Mouse (Mus musculus) embryonic facial prominence, embryonic 13.5 days (tissue): ENCODE data around the gene Per1. TPM values are rescaled to one million over a fixed set of nuclear protein-coding genes. Genes with fewer than 3 reads are reported as not detected.

Experiments
- ATAC-seq: fragments of 200-750 bp; cut with Nextera tagmentation; 2 replicates; pipeline ENCODE4 v1.8.0; 2017; ENCODE audit warnings: low read depth; ENCODE audit not compliant: insufficient number of reproducible peaks, insufficient read depth, low FRiP score, low TSS enrichment
- H3K27ac ChIP-seq: fragments of 300-500 bp; sonication (generic); 2 replicates; pipeline ENCODE4 v1.5.1; 2015; ENCODE audit warnings: moderate library complexity, mild to moderate bottlenecking, inconsistent platforms
- H3K27me3 ChIP-seq: fragments of 300-500 bp; sonication (generic); 2 replicates; pipeline ENCODE4 v1.6.1; 2015; ENCODE audit warnings: mild to moderate bottlenecking, inconsistent platforms
- H3K36me3 ChIP-seq: fragments of 300-500 bp; sonication (generic); 2 replicates; pipeline ENCODE4 v1.6.1; 2015; ENCODE audit warnings: mild to moderate bottlenecking, inconsistent platforms
- H3K4me1 ChIP-seq: fragments of 300-500 bp; sonication (generic); 2 replicates; pipeline ENCODE4 v1.6.1; 2015; ENCODE audit warnings: inconsistent platforms
- H3K4me2 ChIP-seq: fragments of 300-500 bp; sonication (generic); 2 replicates; pipeline ENCODE4 v1.6.1; 2015; ENCODE audit warnings: moderate library complexity, mild to moderate bottlenecking, inconsistent platforms
- H3K4me3 ChIP-seq: fragments of 300-500 bp; sonication (generic); 2 replicates; pipeline ENCODE4 v1.5.1; 2015; ENCODE audit warnings: mild to moderate bottlenecking, inconsistent platforms
- H3K9ac ChIP-seq: fragments of 300-500 bp; sonication (generic); 2 replicates; pipeline ENCODE4 v1.6.1; 2015; ENCODE audit warnings: mild to moderate bottlenecking, inconsistent platforms
- H3K9me3 ChIP-seq: fragments of 300-500 bp; sonication (generic); 2 replicates; pipeline ENCODE4 v1.6.1; 2016; ENCODE audit warnings: inconsistent platforms
- WGBS: fragments of 180-500 bp; shearing (Covaris S2); methylation state at CpG from one replicate; pipeline ENCODE4 v1.1.7; 2015; ENCODE audit warnings: mixed read lengths; 5-methylcytosine and 5-hydroxymethylcytosine counted together
- polyA plus RNA-seq: library from polyadenylated mRNA; unstranded; fragments of >200 nt; fragmentation: Nextera tagmentation; extraction: Ambion mirVana; gene quantifications from 2 replicates; pipeline ENCODE4 v1.2.1, GENCODE M21; 2015

The Per1 gene
- polyA plus RNA-seq, 1 experiment from 2014 or later: 11.5 TPM

DNA sequence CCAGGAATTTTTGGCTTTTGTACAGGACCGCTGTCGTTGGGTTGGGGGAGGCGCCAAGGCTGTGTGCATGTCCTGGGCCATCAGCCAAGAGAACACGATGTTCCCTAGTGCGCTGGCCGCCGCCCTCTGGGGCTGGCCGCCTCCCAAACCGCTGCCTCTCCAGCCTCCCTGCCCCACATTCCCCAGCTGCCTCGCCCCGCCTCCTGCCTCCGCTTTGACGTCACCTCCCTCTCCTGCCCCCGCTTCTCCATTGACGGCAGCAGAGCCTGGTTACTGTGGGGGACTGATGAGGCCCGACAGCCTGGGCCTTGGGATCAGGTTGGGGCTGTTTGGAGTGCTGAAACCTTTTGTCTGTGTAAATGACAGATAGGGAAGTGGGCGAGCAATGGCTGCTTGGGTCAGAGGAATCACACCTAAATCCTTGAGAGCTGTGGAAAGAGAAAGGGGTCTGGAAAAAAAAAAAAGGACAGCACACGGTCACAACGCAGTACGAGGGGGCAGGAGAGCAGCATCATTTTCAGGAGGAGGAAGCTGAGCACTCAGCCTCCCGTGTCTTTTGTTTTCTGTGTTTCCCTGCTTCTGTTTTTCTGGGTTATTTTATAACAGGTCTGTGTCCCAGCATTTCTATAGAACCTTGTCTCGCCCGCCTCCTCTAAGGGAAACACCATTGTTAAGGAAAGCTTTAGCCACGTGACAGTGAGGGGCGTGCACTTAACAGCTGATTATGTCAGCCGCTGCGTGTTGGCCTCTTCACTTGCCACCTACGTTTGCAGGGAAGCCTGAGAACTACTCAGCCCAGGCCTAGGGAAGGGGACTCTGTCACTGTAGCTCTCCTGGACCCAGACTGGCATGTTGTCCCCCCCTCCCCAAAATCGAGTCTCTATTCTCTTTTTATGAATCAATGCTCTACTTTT is 2.2 kb downstream of the Per1 start:
- WGBS: 3% methylated on average over 29 of the region's 29 CpGs
- peaks cover 26% of the 10 kb centered on the region for H3K36me3 ChIP-seq
- H3K9me3 ChIP-seq: no peaks in the 10 kb centered on the region
- peak overlapping the region; percentile 67 for H3K4me3 ChIP-seq
- ATAC-seq: peak; percentile 63
- H3K27me3 ChIP-seq: no peaks in the 10 kb centered on the region
- H3K4me2 ChIP-seq: peak overlapping the region; percentile 98
- peak overlapping the region; percentile 94 for H3K27ac ChIP-seq
- H3K4me1 ChIP-seq: peaks cover 54% of the 10 kb centered on the region
- peak overlapping the region; percentile 78 for H3K9ac ChIP-seq

DNA sequence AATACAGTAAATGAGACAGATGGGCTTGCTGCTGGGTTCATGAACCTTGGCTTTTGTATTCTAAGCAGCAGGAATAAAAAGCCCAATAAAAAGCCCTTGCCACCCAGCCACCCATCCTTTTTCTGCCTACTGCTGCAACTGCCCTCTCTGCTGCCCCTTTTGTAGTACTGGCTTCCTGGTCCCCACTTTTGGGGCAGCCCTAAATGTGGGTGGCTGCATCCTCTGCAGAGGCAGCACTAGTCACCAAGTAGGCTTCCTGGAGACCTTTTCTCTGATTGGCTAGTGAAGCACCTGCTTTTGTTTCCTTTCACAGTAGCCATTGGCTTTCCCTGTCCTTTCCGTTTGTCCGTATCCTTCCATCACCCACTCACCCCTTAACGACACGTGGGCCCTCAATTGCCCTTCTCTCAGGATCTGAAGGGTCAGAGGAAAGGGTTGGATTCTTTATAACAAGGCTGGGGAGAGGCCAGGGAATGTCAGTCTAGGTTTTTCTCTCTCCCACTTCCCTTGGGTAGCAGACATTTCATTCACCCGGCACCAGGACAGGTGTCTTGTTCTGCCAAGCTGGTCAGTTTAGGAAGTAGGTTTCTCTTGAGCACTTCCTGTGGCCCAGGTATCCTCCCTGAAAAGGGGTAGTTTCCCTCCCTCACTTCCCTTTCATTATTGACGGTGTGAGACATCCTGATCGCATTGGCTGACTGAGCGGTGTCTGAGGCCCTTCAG is 3.2 kb downstream of the Per1 start:
- peak overlapping the region; percentile 78 for H3K9ac ChIP-seq
- WGBS: 25% methylated on average over 8 of the region's 8 CpGs
- H3K27me3 ChIP-seq: no peaks in the 10 kb centered on the region

DNA sequence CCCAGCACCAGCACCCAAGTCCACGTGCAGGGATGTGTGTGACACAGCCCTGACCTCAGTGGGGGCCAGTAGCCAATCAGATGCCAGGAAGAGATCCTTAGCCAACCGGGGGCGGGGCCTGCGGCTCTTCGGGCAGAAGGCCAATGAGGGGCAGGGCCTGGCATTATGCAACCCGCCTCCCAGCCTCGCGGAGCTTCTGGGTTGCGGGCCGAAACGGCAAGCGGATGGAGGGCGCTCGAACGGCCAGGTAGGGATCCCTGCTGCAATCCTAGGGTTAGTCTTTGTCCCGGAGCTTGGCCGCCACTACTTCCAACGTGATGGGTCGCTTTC is 3.7 kb downstream of the Per1 start:
- H3K36me3 ChIP-seq: peaks cover 33% of the 10 kb centered on the region
- H3K9me3 ChIP-seq: no peaks in the 10 kb centered on the region
- peak overlapping the region; percentile 94 for H3K27ac ChIP-seq
- H3K4me1 ChIP-seq: peaks cover 54% of the 10 kb centered on the region
- H3K4me2 ChIP-seq: peak overlapping the region; percentile 98
- ATAC-seq: no peak
- peak overlapping the region; percentile 58 for H3K4me3 ChIP-seq
- H3K9ac ChIP-seq: peak overlapping the region; percentile 78
- H3K27me3 ChIP-seq: no peaks in the 10 kb centered on the region
- under 1% methylated on average over 19 of the region's 19 CpGs for WGBS

More for the DNA sequence above, 3.2 kb downstream of the Per1 start:
- Histone ChIP-seq H3K4me3 (peak overlapping the region; percentile 58), H3K4me2 (peak overlapping the region; percentile 98), H3K36me3 (peaks cover 28% of the 10 kb centered on the region), H3K27ac (peak overlapping the region; percentile 94), H3K4me1 (peaks cover 54% of the 10 kb centered on the region), H3K9me3 (no peaks in the 10 kb centered on the region)
- ATAC-seq: no peak

DNA sequence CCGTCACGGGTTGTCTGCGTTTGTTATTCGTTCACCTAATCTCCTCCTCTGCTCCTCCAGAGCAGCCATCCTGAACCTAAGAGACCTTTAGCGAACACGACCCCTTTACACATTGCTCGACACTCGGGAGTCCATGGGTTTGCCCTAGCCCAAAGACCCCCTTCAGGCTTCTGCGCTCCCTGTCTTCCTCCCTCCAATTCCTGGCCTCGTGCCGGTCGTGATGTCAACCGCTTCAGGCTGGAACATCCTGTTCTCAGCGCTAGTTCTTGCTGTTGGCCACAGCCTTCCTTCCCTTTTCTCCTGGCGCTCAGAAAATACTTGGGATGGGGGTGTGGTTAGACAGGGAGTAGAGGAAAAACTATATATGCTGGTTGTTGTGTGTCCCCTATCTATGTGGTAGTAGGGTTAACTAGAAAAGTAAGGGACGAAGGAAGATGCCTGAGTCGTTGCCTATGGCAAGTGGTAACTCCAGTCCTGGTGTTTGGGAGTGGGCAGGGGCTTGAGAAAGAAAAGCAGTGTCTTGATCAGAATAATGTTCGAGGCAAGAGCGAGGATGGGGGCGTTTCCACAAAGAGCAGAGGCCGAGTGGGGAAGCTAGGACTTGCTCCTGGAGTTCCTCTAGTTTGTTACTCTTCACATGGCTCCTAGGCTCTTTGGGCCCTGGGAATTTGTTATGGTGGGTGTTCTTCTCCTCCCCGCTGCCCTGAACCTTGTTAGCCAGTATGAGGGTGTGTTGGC is 4.3 kb downstream of the Per1 start:
- ATAC-seq: no peak
- Histone ChIP-seq H3K9me3 (no peaks in the 10 kb centered on the region), H3K4me1 (peaks cover 48% of the 10 kb centered on the region)

DNA sequence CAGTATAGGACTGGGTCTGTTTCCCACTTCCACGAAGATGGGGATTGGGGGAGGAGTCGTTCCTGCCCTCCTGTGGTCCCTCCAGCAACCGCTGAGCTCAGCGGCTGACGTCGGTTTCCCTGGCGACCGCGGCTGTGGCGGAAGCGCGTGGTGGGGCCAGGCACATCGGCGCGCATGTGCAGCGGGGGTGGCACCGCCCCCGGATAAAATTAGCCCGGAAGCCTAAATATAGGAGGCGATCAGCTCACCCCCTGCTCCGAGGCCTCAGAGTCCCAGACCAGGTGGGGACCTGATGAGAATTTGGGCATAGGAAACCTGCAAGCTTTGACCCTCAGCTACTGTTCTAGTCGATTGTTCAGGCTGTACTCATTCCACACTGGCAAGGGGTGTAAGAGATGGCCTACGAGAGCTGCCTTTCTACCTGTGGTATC is 4.9 kb downstream of the Per1 start:
- peak overlapping the region; percentile 94 for H3K27ac ChIP-seq
- peak overlapping the region; percentile 58 for H3K4me3 ChIP-seq
- H3K27me3 ChIP-seq: no peaks in the 10 kb centered on the region
- peaks cover 47% of the 10 kb centered on the region for H3K4me1 ChIP-seq
- no peak for ATAC-seq
- peak overlapping the region; percentile 78 for H3K9ac ChIP-seq
- peak overlapping the region; percentile 98 for H3K4me2 ChIP-seq
- WGBS: under 1% methylated on average over 23 of the region's 23 CpGs
- H3K9me3 ChIP-seq: no peaks in the 10 kb centered on the region
- H3K36me3 ChIP-seq: peaks cover 45% of the 10 kb centered on the region

More for the DNA sequence above, 4.3 kb downstream of the Per1 start:
- peak overlapping the region; percentile 58 for H3K4me3 ChIP-seq
- H3K36me3 ChIP-seq: peaks cover 39% of the 10 kb centered on the region
- under 1% methylated on average over 22 of the region's 22 CpGs for WGBS
- peak overlapping the region; percentile 98 for H3K4me2 ChIP-seq
- peak overlapping the region; percentile 94 for H3K27ac ChIP-seq
- H3K9ac ChIP-seq: peak overlapping the region; percentile 78
- no peaks in the 10 kb centered on the region for H3K27me3 ChIP-seq

DNA sequence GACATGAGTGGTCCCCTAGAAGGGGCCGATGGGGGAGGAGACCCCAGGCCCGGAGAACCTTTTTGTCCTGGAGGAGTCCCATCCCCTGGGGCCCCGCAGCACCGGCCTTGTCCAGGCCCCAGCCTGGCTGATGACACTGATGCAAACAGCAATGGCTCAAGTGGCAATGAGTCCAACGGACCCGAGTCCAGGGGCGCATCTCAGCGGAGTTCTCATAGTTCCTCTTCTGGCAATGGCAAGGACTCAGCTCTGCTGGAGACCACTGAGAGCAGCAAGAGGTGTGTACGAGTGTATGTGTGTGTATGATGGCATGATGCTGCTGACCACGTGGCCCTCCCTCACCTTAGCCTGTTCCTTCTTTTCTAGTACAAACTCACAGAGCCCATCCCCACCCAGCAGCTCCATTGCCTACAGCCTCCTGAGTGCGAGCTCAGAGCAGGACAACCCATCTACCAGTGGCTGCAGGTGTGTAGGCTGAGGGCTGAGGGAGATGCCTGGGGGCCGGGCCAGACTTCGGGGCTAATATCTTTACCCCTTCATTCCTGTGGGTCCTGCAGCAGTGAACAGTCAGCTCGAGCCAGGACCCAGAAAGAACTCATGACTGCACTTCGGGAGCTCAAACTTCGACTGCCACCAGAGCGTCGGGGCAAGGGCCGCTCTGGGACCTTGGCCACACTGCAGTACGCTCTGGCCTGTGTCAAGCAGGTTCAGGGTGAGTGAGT is 5.8 kb downstream of the Per1 start:
- peak overlapping the region; percentile 78 for H3K9ac ChIP-seq
- H3K4me3 ChIP-seq: peak overlapping the region; percentile 58
- H3K27ac ChIP-seq: peak overlapping the region; percentile 94; the same call in 1 of the 2 replicates
- H3K36me3 ChIP-seq: peaks cover 54% of the 10 kb centered on the region
- H3K27me3 ChIP-seq: no peaks in the 10 kb centered on the region
- H3K4me2 ChIP-seq: peak overlapping the region; percentile 98
- WGBS: 93% methylated on average over 20 of the region's 20 CpGs
- no peak for ATAC-seq
- H3K9me3 ChIP-seq: no peaks in the 10 kb centered on the region
- peaks cover 45% of the 10 kb centered on the region for H3K4me1 ChIP-seq

DNA sequence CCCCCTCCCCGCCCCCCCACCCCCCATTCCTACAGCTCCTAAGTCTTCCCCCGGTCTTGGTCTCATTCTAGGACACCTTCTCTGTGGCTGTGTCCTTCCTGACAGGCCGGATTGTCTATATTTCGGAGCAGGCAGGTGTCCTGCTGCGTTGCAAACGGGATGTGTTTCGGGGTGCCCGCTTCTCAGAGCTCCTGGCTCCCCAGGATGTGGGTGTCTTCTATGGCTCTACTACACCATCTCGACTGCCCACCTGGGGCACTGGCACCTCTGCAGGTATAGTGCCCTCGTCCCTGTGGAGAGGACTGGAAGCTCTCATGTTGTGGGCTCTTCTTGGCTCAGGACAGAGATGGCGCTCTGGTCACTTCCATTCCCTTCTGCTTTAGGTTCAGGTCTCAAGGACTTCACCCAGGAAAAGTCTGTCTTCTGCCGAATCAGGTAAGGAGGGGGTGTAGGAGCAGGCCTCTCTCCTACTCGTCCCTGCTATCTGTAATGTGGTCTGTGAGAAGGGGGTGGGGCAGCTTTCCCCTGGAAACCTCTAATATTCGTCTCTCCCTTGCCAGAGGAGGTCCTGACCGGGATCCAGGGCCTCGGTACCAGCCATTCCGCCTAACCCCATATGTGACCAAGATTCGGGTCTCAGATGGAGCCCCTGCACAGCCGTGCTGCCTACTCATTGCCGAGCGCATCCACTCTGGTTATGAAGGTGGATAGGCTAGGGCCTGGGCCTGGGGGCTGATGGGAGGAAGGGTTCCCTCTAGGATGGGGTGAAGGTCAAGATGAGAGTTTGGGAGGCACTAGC is 6.8 kb downstream of the Per1 start:
- WGBS: 89% methylated on average over 21 of the region's 21 CpGs
- Histone ChIP-seq H3K4me3 (no peak overlapping the region), H3K4me2 (no peak overlapping the region), H3K9ac (no peak overlapping the region), H3K9me3 (no peaks in the 10 kb centered on the region), H3K4me1 (peaks cover 37% of the 10 kb centered on the region), H3K27me3 (no peaks in the 10 kb centered on the region), H3K27ac (no peak overlapping the region), H3K36me3 (peaks cover 64% of the 10 kb centered on the region)
- no peak for ATAC-seq

DNA sequence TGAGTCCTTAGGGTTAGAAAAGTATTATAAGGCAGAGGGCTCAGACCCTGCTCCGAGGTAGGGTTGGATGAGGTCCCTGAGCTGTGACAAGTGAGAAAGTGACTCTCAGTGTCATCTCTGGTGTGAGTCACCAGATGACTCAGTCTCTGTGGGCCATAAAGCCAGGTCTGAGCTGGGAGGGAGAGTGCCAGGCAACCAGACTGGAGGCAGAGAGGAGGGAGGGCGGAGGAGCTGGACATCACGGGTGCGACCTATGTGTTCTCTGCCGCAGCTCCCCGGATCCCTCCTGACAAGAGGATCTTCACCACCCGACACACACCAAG is 7.3 kb downstream of the Per1 start:
- WGBS: 95% methylated on average over 7 of the region's 7 CpGs
- Histone ChIP-seq H3K9me3 (no peaks in the 10 kb centered on the region), H3K4me2 (no peak overlapping the region), H3K9ac (no peak overlapping the region), H3K36me3 (peaks cover 70% of the 10 kb centered on the region), H3K4me1 (peaks cover 32% of the 10 kb centered on the region), H3K27me3 (no peaks in the 10 kb centered on the region), H3K4me3 (no peak overlapping the region), H3K27ac (no peak overlapping the region)
- no peak for ATAC-seq

DNA sequence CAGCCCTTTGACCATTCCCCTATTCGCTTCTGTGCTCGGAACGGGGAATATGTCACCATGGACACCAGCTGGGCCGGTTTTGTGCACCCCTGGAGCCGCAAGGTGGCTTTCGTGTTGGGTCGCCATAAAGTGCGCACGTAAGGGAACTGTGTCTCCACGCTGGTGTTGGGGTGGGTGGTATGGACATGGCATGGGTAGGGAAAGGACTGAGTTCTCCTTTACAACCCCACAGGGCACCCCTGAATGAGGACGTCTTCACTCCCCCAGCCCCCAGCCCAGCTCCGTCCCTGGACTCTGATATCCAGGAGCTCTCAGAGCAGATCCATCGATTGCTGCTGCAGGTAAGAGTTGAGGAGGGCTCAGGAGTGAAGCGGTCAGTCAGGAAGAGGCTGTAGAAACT is 8.1 kb downstream of the Per1 start:
- H3K36me3 ChIP-seq: peaks cover 77% of the 10 kb centered on the region
- 93% methylated on average over 14 of the region's 14 CpGs for WGBS
- ATAC-seq: no peak

DNA sequence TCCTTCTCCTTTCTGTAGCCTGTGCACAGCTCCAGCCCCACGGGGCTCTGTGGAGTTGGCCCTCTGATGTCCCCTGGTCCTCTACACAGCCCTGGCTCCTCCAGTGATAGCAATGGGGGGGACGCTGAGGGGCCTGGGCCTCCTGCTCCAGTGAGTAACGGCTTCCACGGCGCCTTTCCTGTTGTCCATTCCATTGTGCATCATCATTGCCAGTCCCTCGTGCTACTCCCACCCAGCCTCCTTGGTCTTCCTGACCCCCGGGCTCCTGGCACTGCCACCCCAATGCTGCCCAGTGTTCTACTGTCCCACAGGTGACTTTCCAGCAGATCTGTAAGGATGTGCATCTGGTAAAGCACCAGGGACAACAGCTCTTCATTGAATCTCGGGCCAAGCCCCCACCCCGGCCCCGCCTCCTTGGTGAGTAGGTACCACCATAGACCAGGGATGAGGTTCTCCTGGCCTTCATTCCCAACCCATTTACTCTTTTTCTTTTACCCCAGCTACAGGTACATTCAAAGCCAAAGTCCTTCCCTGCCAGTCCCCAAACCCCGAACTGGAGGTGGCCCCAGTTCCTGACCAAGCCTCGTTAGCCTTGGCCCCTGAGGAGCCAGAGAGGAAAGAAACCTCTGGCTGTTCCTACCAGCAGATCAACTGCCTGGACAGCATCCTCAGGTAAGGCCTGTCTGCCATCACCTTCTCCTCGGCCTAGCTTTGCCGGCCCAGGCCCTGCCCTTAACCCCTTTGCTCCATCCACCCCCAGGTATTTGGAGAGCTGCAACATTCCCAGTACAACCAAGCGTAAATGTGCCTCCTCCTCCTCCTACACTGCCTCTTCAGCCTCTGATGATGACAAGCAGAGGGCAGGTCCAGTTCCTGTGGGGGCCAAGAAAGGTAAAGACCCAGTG is 8.8 kb downstream of the Per1 start:
- Histone ChIP-seq H3K9ac (no peak overlapping the region), H3K4me2 (no peak overlapping the region), H3K36me3 (peaks cover 84% of the 10 kb centered on the region), H3K4me1 (peaks cover 18% of the 10 kb centered on the region), H3K27me3 (no peaks in the 10 kb centered on the region), H3K9me3 (no peaks in the 10 kb centered on the region), H3K4me3 (no peak overlapping the region), H3K27ac (no peak overlapping the region)
- ATAC-seq: no peak
- WGBS: 90% methylated on average over 15 of the region's 15 CpGs

More for the DNA sequence above, 8.1 kb downstream of the Per1 start:
- Histone ChIP-seq H3K9ac (no peak overlapping the region), H3K27ac (no peak overlapping the region), H3K4me2 (no peak overlapping the region), H3K9me3 (no peaks in the 10 kb centered on the region), H3K4me3 (no peak overlapping the region), H3K27me3 (no peaks in the 10 kb centered on the region), H3K4me1 (peaks cover 24% of the 10 kb centered on the region)
